Mouse (Mus musculus) kidney, embryonic 16.5 days (tissue): ENCODE results near the gene Jazf1. TPM values are rescaled to one million over a fixed set of nuclear protein-coding genes. Genes with fewer than 3 reads are reported as not detected.

Experiments used
- ATAC-seq: fragments of 200-750 bp; cut with Nextera tagmentation; 2 replicates; pipeline ENCODE4 v1.8.0; 2017; ENCODE audit warnings: moderate TSS enrichment; ENCODE audit not compliant: low FRiP score, low TSS enrichment
- H3K27ac ChIP-seq: fragments of 300-500 bp; sonication (generic); 2 replicates; pipeline ENCODE4 v1.5.1; 2014; ENCODE audit warnings: low read length
- H3K27me3 ChIP-seq: fragments of 300-500 bp; sonication (generic); 2 replicates; pipeline ENCODE4 v1.6.1; 2014; ENCODE audit warnings: low read length, control low read depth, mixed read lengths; ENCODE audit not compliant: insufficient read depth
- H3K36me3 ChIP-seq: fragments of 300-500 bp; sonication (generic); 2 replicates; pipeline ENCODE4 v1.6.1; 2014; ENCODE audit warnings: low read length, control low read depth, mixed read lengths; ENCODE audit not compliant: insufficient read depth
- H3K4me1 ChIP-seq: fragments of 300-500 bp; sonication (generic); 2 replicates; pipeline ENCODE4 v1.6.1; 2014; ENCODE audit warnings: low read length, control low read depth, mixed read lengths; ENCODE audit not compliant: insufficient read depth
- H3K4me2 ChIP-seq: fragments of 300-500 bp; sonication (generic); replicated peaks from 2 replicates; pipeline ENCODE4 v1.6.1; 2014; ENCODE audit warnings: low read depth, low read length
- H3K4me3 ChIP-seq: fragments of 300-500 bp; sonication (generic); 2 replicates; pipeline ENCODE4 v1.5.1; 2014; ENCODE audit warnings: mild to moderate bottlenecking, low read length
- H3K9ac ChIP-seq: fragments of 300-500 bp; sonication (generic); replicated peaks from 2 replicates; pipeline ENCODE4 v1.6.1; 2014; ENCODE audit warnings: low read length
- H3K9me3 ChIP-seq: fragments of 300-500 bp; sonication (generic); 2 replicates; pipeline ENCODE4 v1.6.1; 2016; ENCODE audit warnings: low read length, control low read depth
- WGBS: fragments of 180-500 bp; shearing (Covaris S2); extraction: QIAGEN DNeasy Blood & Tissue Kit; methylation state at CpG from one replicate; pipeline ENCODE4 v1.1.7; 2014; 5-methylcytosine and 5-hydroxymethylcytosine counted together
- polyA plus RNA-seq: library from polyadenylated mRNA; unstranded; fragments of >200 nt; fragmentation: Nextera tagmentation; extraction: Ambion mirVana; gene quantifications from 2 replicates; pipeline ENCODE4 v1.2.1, GENCODE M21; 2015

Jazf1 gene
- polyA plus RNA-seq, 1 experiment from 2014 or later: 3.3 TPM

DNA sequence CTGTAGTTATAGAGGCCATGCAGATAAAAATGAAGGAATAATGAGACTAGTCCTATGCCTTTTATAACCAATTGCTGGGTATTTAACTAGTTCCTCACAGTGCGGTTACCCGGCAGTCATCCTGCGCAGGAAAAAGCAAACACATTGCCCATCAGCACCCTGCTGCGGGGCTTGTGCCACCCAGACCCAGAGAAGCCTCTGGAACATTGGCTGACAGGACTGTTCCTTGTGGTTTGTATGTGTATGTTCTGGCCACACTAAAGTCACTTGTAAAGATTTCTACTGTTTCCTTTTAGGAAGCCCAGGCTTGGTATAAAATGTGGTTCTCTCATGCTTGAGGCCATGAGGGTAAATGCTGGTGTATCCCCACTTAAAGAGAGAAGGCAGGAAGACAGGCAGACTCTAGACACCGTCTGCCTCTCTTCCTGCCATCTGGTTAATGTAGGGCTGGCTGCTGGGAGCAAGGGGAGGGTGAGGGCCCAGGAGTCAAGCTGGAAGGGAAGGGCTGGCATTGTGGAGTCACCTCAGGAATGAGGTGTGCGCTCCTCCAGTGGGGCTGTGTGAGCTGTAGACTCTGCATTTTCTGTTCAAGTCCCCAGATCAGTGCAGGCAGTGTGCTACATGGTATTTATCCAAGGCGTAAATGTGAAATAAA is 116.4 kb downstream of the Jazf1 start:
- Histone ChIP-seq H3K9ac (no peak overlapping the region), H3K27ac (no peak overlapping the region), H3K4me2 (no peak overlapping the region), H3K9me3 (no peaks in the 10 kb centered on the region), H3K4me1 (peaks cover 17% of the 10 kb centered on the region; the same call in 1 of the 2 replicates), H3K36me3 (no peaks in the 10 kb centered on the region), H3K27me3 (no peaks in the 10 kb centered on the region), H3K4me3 (no peak overlapping the region)
- no peak for ATAC-seq
- 80% methylated on average over 7 of the region's 7 CpGs for WGBS

DNA sequence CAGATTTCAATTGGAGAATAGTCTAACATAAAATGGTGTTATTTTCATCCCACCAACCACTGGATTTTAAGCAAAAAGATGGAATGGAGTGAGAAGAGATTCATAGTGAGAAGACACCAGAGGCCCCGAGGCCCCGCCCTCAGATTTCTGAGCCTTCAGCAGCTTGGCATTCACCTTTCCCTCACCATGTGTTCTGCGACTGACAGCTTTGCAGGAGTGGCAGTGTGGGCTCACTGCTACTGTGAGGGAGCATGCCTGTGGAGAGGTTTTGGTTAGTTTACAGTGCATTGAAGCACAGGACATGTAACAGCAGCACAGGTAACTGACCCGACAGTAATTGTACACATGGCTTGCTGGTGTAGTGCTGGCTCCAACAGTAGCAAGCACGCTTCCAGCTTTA is 118.1 kb downstream of the Jazf1 start:
- Histone ChIP-seq H3K27me3 (no peaks in the 10 kb centered on the region), H3K4me3 (no peak overlapping the region), H3K9ac (no peak overlapping the region), H3K4me1 (peaks cover 10% of the 10 kb centered on the region; the same call in 1 of the 2 replicates), H3K9me3 (no peaks in the 10 kb centered on the region), H3K4me2 (no peak overlapping the region), H3K36me3 (no peaks in the 10 kb centered on the region), H3K27ac (no peak overlapping the region)
- WGBS: 68% methylated on average over 5 of the region's 5 CpGs
- ATAC-seq: no peak

DNA sequence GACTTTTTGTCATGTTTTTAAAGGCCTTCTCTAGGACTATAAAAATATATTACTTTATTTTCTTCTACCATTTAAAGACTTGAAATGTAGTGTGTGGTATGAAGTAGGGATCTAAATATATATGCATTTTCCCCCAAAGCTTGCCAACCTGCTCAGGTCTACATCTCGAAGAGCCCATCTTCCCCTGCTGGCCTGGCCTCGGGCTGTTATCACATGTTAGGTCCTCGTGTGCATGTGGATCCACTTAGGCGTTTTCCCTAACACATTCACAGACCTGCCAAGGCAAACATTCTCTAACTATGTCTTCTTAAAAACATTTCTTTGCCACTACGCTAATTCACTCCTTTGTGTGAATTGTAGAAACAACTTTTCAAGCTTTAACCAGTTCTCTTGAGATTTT is 125.9 kb downstream of the Jazf1 start:
- H3K9me3 ChIP-seq: no peaks in the 10 kb centered on the region
- H3K4me3 ChIP-seq: no peak overlapping the region
- no peak for ATAC-seq
- 67% methylated on average over 5 of the region's 5 CpGs for WGBS
- H3K9ac ChIP-seq: no peak overlapping the region
- no peaks in the 10 kb centered on the region for H3K4me1 ChIP-seq
- H3K27me3 ChIP-seq: no peaks in the 10 kb centered on the region
- H3K36me3 ChIP-seq: no peaks in the 10 kb centered on the region
- H3K4me2 ChIP-seq: no peak overlapping the region
- H3K27ac ChIP-seq: no peak overlapping the region

DNA sequence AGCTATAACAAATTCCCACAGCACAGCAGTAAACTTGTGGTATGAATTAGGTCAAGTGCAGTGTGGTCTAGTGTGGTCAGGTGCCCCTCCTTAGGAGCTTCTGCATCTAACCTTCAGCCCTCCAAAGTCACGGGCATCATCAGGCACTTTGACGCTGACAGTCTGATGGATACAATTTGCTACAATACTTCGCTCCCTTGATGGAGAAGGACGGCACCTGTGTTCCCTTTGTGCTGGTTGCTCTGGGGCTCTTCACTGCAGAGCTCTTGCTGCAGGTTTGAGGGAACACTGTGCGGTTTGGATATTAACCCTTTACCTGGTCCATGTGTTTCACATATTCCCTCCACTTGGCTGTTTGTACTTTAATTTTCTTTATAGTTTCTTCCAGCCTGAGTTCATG is 126.3 kb downstream of the Jazf1 start:
- H3K27me3 ChIP-seq: no peaks in the 10 kb centered on the region
- H3K27ac ChIP-seq: no peak overlapping the region
- no peak overlapping the region for H3K4me3 ChIP-seq
- no peak for ATAC-seq
- no peaks in the 10 kb centered on the region for H3K9me3 ChIP-seq
- H3K36me3 ChIP-seq: no peaks in the 10 kb centered on the region
- WGBS: 77% methylated on average over 5 of the region's 5 CpGs
- H3K9ac ChIP-seq: no peak overlapping the region
- no peak overlapping the region for H3K4me2 ChIP-seq
- no peaks in the 10 kb centered on the region for H3K4me1 ChIP-seq

DNA sequence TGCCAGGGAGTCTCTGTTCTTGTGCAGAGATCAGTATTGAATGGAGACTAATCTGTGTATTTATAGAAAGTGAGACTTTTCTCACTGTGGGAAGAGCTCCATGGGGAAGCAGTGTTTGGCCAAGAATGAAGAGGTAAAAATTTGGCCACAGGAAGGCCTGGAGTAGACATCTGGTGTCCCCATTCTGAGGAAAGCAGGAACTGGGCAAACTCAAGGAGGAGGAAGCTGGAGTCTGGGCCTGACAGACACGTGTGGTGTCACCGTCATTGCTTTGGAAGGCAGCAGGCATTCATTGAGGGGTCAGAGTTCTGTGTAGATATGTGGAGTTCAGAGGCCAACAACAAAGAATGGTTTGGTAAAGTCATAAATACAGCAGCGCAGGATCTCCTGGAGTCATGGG is 130.5 kb downstream of the Jazf1 start:
- no peak overlapping the region for H3K27ac ChIP-seq
- 64% methylated on average over 3 of the region's 3 CpGs for WGBS

DNA sequence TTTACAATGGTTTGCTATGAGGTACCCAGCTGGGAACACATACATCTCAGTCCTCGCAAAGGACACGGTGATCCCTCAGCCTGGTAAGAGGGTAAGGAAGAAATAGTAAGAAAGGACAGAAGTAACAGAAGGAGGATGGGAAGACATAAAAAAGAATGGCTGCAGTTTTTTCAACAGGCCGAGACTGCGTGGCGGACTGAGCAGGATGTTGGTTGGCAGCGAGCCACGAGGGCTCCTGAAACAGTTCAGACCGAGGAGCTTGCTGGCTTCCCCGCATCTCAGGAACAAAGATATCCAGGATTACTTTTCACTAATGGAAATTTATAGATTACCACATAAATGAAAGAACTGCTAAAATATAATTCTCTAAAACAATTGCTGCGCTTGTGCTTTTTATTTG is 131.4 kb downstream of the Jazf1 start:
- Histone ChIP-seq H3K27ac (no peak overlapping the region), H3K27me3 (no peaks in the 10 kb centered on the region), H3K4me1 (peaks cover 6% of the 10 kb centered on the region), H3K36me3 (no peaks in the 10 kb centered on the region), H3K4me3 (no peak overlapping the region), H3K9ac (no peak overlapping the region), H3K9me3 (no peaks in the 10 kb centered on the region), H3K4me2 (no peak overlapping the region; the same call in 1 of the 2 replicates)
- ATAC-seq: no peak
- WGBS: 46% methylated on average over 10 of the region's 10 CpGs

More for the DNA sequence above, 130.5 kb downstream of the Jazf1 start:
- Histone ChIP-seq H3K9me3 (no peaks in the 10 kb centered on the region), H3K36me3 (no peaks in the 10 kb centered on the region), H3K9ac (no peak overlapping the region), H3K4me1 (peaks cover 4% of the 10 kb centered on the region; the same call in 1 of the 2 replicates), H3K4me2 (no peak overlapping the region), H3K4me3 (no peak overlapping the region), H3K27me3 (no peaks in the 10 kb centered on the region)
- ATAC-seq: no peak

DNA sequence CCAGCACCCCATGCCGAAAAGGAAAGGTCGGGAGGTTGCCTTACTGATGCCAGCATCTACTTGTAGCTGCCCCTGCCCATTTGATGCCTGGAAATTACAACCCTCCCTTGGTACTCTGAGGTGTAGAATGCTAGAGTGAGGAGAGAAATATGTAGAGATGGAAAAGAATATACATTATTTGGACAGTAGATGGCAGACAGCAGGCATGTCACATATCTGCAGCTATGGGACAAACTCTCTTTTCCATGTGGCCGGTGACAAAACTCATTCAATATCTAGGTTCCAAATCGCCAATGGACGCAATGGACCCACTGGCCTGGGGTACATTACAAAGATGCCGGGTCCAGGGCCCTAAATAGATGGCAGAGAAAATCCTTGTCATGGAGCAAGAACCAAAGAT is 134.4 kb downstream of the Jazf1 start:
- Histone ChIP-seq H3K27ac (no peak overlapping the region), H3K4me1 (peaks cover 6% of the 10 kb centered on the region), H3K9me3 (no peaks in the 10 kb centered on the region), H3K9ac (no peak overlapping the region), H3K4me3 (no peak overlapping the region), H3K27me3 (no peaks in the 10 kb centered on the region), H3K4me2 (no peak overlapping the region), H3K36me3 (no peaks in the 10 kb centered on the region)
- 82% methylated on average over 6 of the region's 6 CpGs for WGBS
- ATAC-seq: no peak

DNA sequence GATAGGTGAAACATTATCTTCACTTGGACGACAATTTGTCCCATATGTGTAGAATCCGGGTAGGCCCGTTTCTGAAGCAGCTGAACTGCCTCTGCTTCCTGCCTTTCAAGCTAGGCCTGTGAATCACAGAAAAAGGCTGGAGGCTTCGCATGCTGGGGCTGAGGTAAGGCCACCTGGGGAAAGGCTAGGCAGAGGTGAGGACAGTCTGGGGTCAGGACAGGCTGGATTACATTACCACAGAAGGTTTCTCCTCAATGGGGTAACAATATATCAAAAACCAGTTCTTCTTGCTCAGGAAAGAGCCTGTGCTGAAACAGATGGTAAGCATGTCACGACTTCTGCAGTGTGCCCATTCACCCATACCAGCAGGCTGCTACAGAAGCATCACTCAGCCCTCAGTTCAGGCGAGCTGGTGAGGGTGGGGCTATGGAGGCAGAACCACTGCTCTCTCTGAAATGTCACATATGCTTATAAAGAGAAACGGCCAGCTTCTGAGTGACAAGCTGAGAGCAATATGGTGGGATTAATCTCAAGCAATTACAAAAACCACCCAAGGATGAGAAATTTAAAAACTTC is 135.7 kb downstream of the Jazf1 start:
- Histone ChIP-seq H3K4me2 (no peak overlapping the region), H3K36me3 (no peaks in the 10 kb centered on the region), H3K9ac (no peak overlapping the region), H3K27ac (no peak overlapping the region), H3K4me3 (no peak overlapping the region), H3K4me1 (peaks cover 6% of the 10 kb centered on the region), H3K9me3 (no peaks in the 10 kb centered on the region), H3K27me3 (no peaks in the 10 kb centered on the region)
- ATAC-seq: 0 out of 2 replicates have a peak, but pooled peaks have one; percentile 42
- WGBS: 39% methylated on average over 7 of the region's 7 CpGs

DNA sequence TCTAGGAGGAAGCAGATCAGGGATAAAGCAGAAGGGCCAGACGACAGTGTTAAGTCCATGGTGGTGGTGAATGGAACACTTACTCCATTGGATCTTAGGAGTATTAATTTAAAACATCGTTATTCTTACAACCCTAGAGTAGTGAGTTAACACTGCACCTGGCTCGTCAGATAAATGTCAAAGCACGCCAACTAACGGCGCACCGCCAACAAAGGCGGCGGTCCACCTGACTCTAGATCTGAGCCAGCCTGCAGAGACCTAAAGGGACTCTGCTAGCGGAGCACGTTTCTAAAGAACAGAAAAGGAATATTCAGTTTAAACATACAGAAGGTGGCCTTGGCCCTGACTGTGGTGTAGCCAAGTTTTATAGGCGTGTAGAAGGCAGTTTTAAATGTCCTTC is 139.1 kb downstream of the Jazf1 start:
- Histone ChIP-seq H3K36me3 (no peaks in the 10 kb centered on the region), H3K27ac (no peak overlapping the region), H3K9ac (no peak overlapping the region), H3K4me1 (peaks cover 2% of the 10 kb centered on the region; the same call in 1 of the 2 replicates), H3K27me3 (no peaks in the 10 kb centered on the region), H3K4me2 (no peak overlapping the region), H3K9me3 (no peaks in the 10 kb centered on the region), H3K4me3 (no peak overlapping the region)
- 84% methylated on average over 12 of the region's 12 CpGs for WGBS
- no peak for ATAC-seq

DNA sequence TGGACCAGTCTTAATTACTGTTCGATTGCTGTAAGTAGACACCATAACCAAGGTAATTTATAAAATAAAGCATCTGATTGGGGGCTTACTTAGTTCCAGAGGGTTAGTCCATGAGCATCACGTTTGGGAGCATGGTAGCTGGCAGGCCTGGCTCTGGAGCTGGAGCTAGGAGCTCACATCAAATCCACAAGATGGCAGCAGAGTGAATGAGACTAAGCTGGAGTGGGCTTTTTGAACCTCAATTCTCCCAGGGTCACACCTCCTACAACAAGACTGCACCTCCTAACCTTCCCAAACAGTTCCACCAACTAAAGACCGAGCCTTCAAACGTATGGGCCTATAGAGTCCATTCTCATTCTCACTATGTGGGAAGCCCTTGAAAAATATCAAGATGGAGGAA is 141.5 kb downstream of the Jazf1 start:
- Histone ChIP-seq H3K9ac (no peak overlapping the region), H3K9me3 (no peaks in the 10 kb centered on the region), H3K27ac (no peak overlapping the region), H3K27me3 (no peaks in the 10 kb centered on the region), H3K4me3 (no peak overlapping the region), H3K36me3 (no peaks in the 10 kb centered on the region), H3K4me2 (no peak overlapping the region), H3K4me1 (no peaks in the 10 kb centered on the region)
- ATAC-seq: no peak
- 77% methylated on average over 4 of the region's 4 CpGs for WGBS
